Mouse (Mus musculus) spleen, adult 2 months (tissue): ENCODE data around the gene Tnk2. TPM values are rescaled to one million over a fixed set of nuclear protein-coding genes. Genes with fewer than 3 reads are reported as not detected.

Source experiments
- DNase-seq, 2 experiments: peaks; one replicate each; pipeline versions ENCODE4 v3.0.0 to v3.0.0-alpha.2; 2012 to 2021; ENCODE audit warnings: low spot score in 2 of 2, low read depth in 1 of 2
- H3K27ac ChIP-seq: fragments of 200-500 bp; 2 replicates; pipeline ENCODE4 v1.5.1; 2012; ENCODE audit warnings: low read length, inconsistent platforms; ENCODE audit not compliant: insufficient read depth
- H3K27me3 ChIP-seq: fragments of 200-500 bp; 2 replicates; pipeline ENCODE4 v1.6.1; 2012; ENCODE audit warnings: mild to moderate bottlenecking, moderate library complexity, low read length, inconsistent platforms; ENCODE audit not compliant: control insufficient read depth, insufficient read depth
- H3K36me3 ChIP-seq: fragments of 200-500 bp; 2 replicates; pipeline ENCODE4 v1.6.1; 2012; ENCODE audit warnings: mild to moderate bottlenecking, low read length, inconsistent platforms; ENCODE audit not compliant: control insufficient read depth, insufficient read depth
- H3K4me1 ChIP-seq: fragments of 200-500 bp; 2 replicates; pipeline ENCODE4 v1.6.1; 2011; ENCODE audit warnings: inconsistent platforms; ENCODE audit not compliant: control insufficient read depth, insufficient read depth, insufficient read length
- H3K4me3 ChIP-seq: fragments of 200-500 bp; 2 replicates; pipeline ENCODE4 v1.5.1; 2011; ENCODE audit warnings: mild to moderate bottlenecking, inconsistent platforms; ENCODE audit not compliant: insufficient read depth, insufficient read length; ENCODE audit errors: extremely low read depth
- CTCF ChIP-seq: fragments of 200-500 bp; IDR thresholded peaks from 2 replicates; pipeline ENCODE4 v1.5.1; 2011; ENCODE audit warnings: mild to moderate bottlenecking, inconsistent platforms; ENCODE audit not compliant: insufficient read depth, insufficient read length, insufficient replicate concordance; ENCODE audit errors: extremely low read depth
- POLR2A ChIP-seq: fragments of 200-500 bp; IDR thresholded peaks from 2 replicates; pipeline ENCODE4 v1.6.1; 2011; ENCODE audit warnings: low read depth, low read length, inconsistent platforms
- WGBS: fragments of 180-500 bp; shearing (Covaris S2); methylation state at CpG from one replicate; pipeline ENCODE4 v1.1.7; 2018; 5-methylcytosine and 5-hydroxymethylcytosine counted together
- polyA plus RNA-seq: library from polyadenylated mRNA; depleted of rRNA; stranded (reverse); fragments of >200 nt; gene quantifications from 2 replicates; pipeline ENCODE4 v1.2.3, GENCODE M21; 2012

The Tnk2 gene
- polyA plus RNA-seq, 1 experiment: 109 TPM

- Histone ChIP-seq H3K36me3 (peaks cover 24% of the 10 kb centered on the region), H3K27me3 (no peaks in the 10 kb centered on the region), H3K4me1 (no peaks in the 10 kb centered on the region), H3K27ac (no peak overlapping the region), H3K4me3 (no peak overlapping the region)
- TF ChIP-seq POLR2A (no peak), CTCF (no peak)
- no peak for DNase-seq
- WGBS: 69% methylated on average over 4 of the region's 4 CpGs
Measured at GRCm38 (mm10) chr16:32682841-32683240, 39.2 kb downstream of the Tnk2 start.

GRCm38 (mm10) chr16:32683343-32683742 lies 39.7 kb downstream of the Tnk2 start:
- 52% methylated on average over 5 of the region's 5 CpGs for WGBS

GRCm38 (mm10) chr16:32685405-32685804 lies 41.7 kb downstream of the Tnk2 start:
- no peak overlapping the region for H3K4me3 ChIP-seq
- WGBS: 88% methylated on average over 10 of the region's 10 CpGs
- H3K36me3 ChIP-seq: peaks cover 6% of the 10 kb centered on the region
- H3K27ac ChIP-seq: no peak overlapping the region
- TF ChIP-seq CTCF: no peak
- no peak for TF ChIP-seq POLR2A
- H3K27me3 ChIP-seq: no peaks in the 10 kb centered on the region
- DNase-seq: no peak
- no peaks in the 10 kb centered on the region for H3K4me1 ChIP-seq

More at GRCm38 (mm10) chr16:32683343-32683742, 39.7 kb downstream of the Tnk2 start:
- Histone ChIP-seq H3K36me3 (peaks cover 21% of the 10 kb centered on the region), H3K4me3 (no peak overlapping the region), H3K27ac (no peak overlapping the region), H3K27me3 (no peaks in the 10 kb centered on the region), H3K4me1 (no peaks in the 10 kb centered on the region)
- peak; percentile 37; the same call in 1 of the 2 replicates for TF ChIP-seq CTCF
- no peak for TF ChIP-seq POLR2A
- peak; percentile 18 to 38 for DNase-seq

- WGBS: 62% methylated on average over 5 of the region's 5 CpGs
- Histone ChIP-seq H3K4me1 (no peaks in the 10 kb centered on the region), H3K4me3 (no peak overlapping the region), H3K27ac (no peak overlapping the region), H3K27me3 (no peaks in the 10 kb centered on the region), H3K36me3 (peaks cover 3% of the 10 kb centered on the region; the same call in 1 of the 2 replicates)
- no peak for TF ChIP-seq CTCF
- TF ChIP-seq POLR2A: no peak
- no peak for DNase-seq
Measured at GRCm38 (mm10) chr16:32685998-32686397, 42.3 kb downstream of the Tnk2 start.

GRCm38 (mm10) chr16:32687221-32687620 lies 43.5 kb downstream of the Tnk2 start:
- TF ChIP-seq CTCF (no peak), POLR2A (no peak)
- Histone ChIP-seq H3K4me1 (no peaks in the 10 kb centered on the region), H3K36me3 (0 out of 2 replicates have a peak, but pooled peaks cover 3% of the 10 kb centered on the region), H3K27me3 (no peaks in the 10 kb centered on the region), H3K4me3 (no peak overlapping the region), H3K27ac (no peak overlapping the region)
- 73% methylated on average over 5 of the region's 5 CpGs for WGBS
- no peak for DNase-seq

- Histone ChIP-seq H3K27me3 (no peaks in the 10 kb centered on the region), H3K27ac (no peak overlapping the region)
Measured at GRCm38 (mm10) chr16:32688770-32689169, 45.1 kb downstream of the Tnk2 start.

GRCm38 (mm10) chr16:32689501-32689900 lies 45.8 kb downstream of the Tnk2 start:
- no peak overlapping the region for H3K4me3 ChIP-seq
- 10% methylated on average over 9 of the region's 9 CpGs for WGBS
- no peak for TF ChIP-seq POLR2A
- peak; percentile 71; the same call in 1 of the 2 replicates for TF ChIP-seq CTCF

More at GRCm38 (mm10) chr16:32688770-32689169, 45.1 kb downstream of the Tnk2 start:
- H3K4me1 ChIP-seq: no peaks in the 10 kb centered on the region
- TF ChIP-seq POLR2A: no peak
- no peak for TF ChIP-seq CTCF
- no peak overlapping the region for H3K4me3 ChIP-seq
- 60% methylated on average over 4 of the region's 4 CpGs for WGBS
- no peak for DNase-seq
- H3K36me3 ChIP-seq: no peaks in the 10 kb centered on the region

More at GRCm38 (mm10) chr16:32689501-32689900, 45.8 kb downstream of the Tnk2 start:
- no peaks in the 10 kb centered on the region for H3K27me3 ChIP-seq
- peak; percentile 33 to 51 for DNase-seq
- H3K4me1 ChIP-seq: no peaks in the 10 kb centered on the region
- H3K36me3 ChIP-seq: no peaks in the 10 kb centered on the region
- no peak overlapping the region for H3K27ac ChIP-seq
